Mouse (Mus musculus) cerebellum, postnatal 36 days (tissue): ENCODE data around the gene Tenm3.
A peak's percentile ranks its signal among the peaks of the same experiment; 100 is the strongest.

ENCODE experiments used
- DNase-seq, 2 experiments: peaks; one replicate each; pipeline ENCODE4 v3.0.0; 2021 to 2022; ENCODE audit warnings: mixed read lengths in 2 of 2

Tenm3 gene

DNA sequence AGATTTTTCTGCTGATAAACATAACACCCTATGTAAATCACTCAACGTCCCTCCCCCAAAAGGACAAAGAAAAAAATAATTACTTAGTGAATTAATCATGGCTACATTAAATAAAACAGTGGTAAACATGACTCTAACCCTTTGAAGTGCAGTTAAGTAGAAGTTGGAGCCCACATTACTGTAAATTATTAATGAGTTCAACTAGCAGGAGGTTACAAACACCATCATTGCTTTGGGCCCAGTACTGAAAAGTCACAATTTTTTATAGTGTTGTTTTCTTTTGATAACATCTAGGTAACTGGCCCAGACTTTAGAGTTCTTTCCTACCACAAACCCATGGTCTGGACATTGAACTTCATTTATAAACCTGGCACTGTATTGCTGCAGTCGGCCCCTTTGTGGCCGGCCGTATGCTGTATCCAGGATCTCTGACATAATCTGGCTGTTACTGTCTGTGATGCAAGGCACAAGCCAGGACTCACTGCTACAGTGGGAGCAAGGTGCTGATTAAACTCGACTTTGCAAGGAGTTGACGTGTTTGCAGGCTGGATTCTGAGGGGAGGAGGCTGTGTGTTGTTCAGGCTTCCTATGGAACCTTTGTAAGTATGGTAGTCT lies 602.7 kb downstream of the Tenm3 start:
- DNase-seq: no peak

GRCm38 (mm10) chr8:48236968-48237367 lies 606.8 kb downstream of the Tenm3 start:
- DNase-seq: no peak

DNA sequence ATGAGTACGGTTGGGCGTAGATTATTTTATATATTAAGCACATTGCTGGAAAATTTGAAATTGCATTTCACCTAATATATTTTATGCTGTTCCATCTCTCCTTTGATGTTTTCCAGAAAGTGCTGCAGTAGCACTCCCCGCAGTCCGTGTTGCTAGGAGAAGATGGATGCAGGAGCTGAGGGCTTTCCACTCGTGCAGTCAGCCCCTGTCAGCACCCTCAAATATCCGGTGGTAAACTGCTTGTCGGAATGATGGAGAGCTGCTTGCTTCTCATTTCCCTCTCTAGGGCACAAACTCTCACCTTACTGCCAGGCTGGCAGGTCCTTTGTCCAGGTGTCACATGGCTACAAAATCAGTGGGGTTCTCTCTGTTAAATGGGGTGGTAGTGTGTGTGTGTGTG lies 610.8 kb downstream of the Tenm3 start:
- DNase-seq: no peak

GRCm38 (mm10) chr8:48231882-48232281 lies 611.9 kb downstream of the Tenm3 start:
- DNase-seq: no peak

- DNase-seq: no peak
These were observed 612.4 kb downstream of the Tenm3 start for GRCm38 (mm10) chr8:48231389-48231788.

DNA sequence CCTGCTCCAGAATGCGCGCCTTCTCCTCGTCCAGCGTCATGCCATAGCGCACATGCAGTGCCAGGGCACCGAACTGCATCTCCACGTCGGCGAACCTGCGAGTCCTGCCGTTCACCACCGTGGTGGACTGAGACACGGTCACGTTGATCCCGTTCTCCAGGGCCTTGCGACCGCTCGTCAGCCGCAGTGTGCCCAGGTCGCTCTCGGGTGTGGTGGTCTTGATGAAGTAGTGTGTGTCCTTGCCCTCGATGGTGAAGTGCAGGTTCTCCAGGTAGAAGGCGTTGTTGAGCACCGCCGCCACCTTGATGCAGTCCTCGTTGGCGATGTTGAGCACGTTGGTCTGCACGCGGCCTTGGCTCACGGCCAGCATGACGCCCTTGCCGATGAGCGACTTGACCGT lies 615.1 kb downstream of the Tenm3 start:
- no peak for DNase-seq

GRCm38 (mm10) chr8:48224753-48225152 lies 619.0 kb downstream of the Tenm3 start:
- no peak for DNase-seq

DNA sequence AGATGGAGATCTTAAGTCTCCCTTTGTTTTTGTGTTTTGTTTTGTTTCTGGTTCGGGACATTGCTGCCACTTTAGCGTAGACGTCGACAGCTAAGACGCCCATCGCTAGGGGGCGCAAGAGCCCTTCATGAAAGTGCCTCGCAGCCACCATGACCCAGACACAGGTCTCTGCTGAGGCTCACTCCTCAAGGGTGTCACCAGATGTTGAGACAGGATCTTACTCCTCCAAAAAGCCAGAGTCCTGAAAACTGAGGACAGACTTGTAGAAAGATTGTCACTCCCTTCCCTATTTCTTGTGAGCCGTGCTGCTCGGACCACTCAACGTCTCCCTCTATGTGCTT lies 621.4 kb downstream of the Tenm3 start:
- peak; percentile 81 to 83 for DNase-seq

DNA sequence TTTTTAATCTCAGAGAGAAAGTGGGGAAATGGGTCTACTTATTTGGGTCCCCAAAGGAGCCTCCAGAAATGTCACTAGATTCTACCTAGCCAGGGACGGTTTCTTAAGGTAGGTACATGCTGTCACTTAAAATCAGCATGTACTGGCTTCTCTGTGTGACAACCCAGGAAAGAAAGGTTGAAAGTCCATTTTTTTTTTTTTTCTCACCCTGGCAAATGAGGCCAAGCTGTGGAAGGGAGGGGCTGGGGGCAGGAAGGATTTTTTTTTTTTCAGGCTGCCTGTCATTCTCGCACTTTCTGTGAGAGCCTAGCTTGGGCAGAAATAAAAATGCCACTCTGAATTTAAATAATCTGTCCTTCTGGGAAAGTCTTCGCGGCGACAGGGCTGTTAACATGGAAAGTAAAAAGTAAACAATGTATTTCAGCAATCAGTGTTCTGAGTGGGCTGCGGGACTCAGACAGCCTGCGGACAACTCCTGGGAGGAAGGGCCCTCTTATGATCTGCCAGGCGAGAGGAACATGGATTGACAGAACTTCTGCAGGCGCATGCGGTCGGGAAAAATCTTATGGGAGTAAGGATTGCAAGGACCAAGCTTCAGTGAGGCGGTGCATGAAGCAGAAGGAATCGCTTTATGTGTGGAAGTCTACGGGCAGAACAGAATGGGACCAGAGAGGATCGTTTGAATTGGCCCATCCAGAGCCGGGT lies 621.9 kb downstream of the Tenm3 start:
- DNase-seq: no peak

DNA sequence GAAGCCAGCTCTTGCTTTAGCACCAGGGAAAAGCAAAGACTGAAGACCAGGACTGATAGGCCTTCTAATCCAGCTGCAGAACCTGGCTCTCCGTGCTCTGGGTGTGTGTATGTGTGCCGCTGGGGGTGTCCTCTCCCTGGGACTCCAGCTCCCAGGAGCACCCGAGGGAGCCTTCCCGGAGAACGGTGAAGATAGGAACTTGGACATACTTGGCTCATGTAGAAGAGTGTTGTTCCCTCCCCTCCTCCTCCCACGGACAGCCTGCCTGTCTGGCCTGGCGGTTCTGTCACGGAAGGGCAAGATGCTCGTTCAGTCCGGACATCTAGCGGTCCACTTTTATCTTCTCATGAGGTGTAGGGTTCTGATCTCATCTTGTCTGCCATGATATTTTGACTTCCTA lies 622.4 kb downstream of the Tenm3 start:
- DNase-seq: no peak

- DNase-seq: no peak
These were observed 623.1 kb downstream of the Tenm3 start for GRCm38 (mm10) chr8:48220529-48221181.

DNA sequence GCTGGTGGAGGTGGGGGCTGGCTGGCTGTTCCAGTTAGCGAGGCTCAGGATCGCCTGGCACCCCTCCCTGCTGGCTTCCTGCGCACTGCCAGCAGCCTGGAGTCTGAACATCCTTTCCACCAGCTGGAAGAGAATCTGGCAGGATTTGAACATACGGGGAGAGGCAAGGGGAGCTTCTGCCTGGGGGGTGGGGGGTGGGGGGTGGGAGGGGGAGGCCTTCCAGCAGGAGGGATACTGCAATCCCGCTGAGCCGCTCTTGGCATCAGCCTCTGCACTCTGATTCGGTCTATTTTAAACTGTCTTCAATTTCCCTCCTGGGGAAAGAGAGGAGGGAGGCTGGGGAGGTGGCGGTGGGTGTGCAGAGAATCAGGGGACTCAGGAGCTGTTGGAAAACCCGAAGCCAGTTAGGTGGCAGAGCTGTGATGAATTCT lies 628.7 kb downstream of the Tenm3 start:
- DNase-seq: peak; percentile 10 to 13

DNA sequence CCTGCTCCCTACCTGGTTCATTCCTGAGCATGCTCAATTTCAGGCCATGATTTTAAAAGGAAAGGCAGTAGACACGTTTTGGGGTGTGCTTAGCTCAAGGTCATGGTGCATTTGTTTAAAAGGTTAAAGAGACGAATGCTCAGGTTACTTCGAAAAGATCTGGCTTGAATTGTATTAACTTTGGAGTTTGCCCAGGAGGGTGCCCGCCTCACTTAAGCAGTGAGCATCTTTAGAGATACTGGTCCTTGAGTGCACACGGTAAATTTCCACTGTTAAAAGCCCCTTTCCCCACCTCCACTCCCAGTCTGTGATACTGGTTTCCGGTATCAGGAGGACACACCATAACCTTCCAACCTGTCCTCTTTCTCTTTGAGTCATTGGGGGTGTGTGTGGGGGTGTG lies 629.4 kb downstream of the Tenm3 start:
- no peak for DNase-seq

GRCm38 (mm10) chr8:48211931-48212330 lies 631.8 kb downstream of the Tenm3 start:
- DNase-seq: no peak

DNA sequence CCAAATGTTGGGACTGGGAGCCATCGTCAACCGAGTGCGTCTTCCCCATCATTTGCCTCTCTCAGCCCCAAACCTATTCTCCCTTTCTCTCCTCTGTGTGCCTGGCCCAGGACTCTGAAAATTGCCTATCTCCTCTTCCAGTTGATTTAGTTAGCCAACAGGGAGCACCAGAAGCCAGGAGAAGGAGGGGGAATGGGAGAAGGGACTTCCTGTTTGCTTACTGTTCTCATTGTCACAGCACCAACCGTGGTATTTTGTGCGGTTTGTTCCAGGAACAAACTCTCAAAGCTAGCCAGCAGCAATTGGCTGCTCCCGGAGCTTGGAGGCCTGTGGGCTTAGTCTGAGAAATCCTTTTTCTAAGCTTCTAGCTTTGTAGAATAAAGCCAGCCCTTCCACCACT lies 636.2 kb downstream of the Tenm3 start:
- DNase-seq: no peak

DNA sequence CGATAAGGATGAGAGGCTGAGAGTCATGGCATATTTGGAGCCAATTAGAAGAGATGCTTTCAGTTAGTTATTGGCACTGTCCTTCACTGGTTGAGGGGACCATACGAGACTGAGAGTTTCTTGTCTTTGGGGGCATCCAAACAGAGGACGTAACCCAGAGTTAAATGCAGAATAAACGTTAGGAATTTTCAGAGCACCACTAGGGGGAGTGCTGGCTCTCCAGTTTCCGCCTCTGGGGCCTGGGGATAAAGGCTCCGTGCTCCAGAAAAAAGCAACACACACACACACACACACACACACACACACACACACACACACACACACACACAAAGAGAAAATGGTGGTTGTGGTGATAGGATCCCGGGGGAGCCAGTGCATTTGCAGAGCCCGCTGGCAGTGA lies 636.8 kb downstream of the Tenm3 start:
- no peak for DNase-seq

DNA sequence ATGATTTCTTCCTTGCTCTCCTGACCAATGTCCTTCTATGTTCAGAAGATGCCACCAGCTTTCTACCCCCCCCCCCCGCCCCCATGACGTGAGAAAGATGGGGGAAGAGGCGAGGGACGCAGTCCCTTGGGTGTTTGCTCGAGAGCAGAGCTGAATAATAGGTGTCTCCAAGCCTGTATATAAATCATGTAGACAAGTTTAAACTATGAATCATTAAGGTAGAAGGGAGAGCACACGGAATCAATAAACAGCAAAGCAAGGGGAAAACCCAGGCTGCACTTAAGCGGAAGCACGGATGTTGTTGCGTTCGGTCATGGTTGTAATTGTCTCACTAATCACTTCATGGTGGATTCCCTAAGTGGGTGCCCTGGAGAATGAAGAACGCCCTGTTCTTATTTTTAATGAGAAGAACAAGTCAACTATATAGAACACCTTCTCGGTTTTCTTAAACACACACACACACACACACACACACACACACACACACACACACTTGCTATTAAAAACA lies 638.9 kb downstream of the Tenm3 start:
- no peak for DNase-seq

- DNase-seq: peak; percentile 17 to 18
These were observed 639.5 kb downstream of the Tenm3 start for GRCm38 (mm10) chr8:48204114-48204837.

GRCm38 (mm10) chr8:48203611-48204010 lies 640.1 kb downstream of the Tenm3 start:
- DNase-seq: no peak

DNA sequence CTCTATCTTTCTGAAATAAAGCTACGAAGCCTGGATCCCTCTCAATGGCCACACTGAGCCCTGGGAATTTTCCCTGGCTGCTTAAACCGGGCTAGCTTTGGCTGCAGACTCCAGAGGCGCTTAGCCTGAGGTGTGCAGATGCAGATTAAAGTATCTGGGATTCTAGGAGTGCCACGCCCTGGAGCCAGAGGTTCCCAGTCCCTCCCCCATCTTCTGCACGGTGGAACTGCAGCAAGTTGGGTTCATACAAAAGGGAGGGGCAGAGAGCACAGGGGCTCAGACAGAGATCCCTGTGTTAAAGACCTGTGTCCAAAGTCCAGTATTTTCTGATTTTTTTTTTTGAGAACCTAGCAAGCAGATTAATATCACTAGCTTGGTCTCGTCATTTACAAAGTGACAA lies 640.6 kb downstream of the Tenm3 start:
- no peak for DNase-seq

DNA sequence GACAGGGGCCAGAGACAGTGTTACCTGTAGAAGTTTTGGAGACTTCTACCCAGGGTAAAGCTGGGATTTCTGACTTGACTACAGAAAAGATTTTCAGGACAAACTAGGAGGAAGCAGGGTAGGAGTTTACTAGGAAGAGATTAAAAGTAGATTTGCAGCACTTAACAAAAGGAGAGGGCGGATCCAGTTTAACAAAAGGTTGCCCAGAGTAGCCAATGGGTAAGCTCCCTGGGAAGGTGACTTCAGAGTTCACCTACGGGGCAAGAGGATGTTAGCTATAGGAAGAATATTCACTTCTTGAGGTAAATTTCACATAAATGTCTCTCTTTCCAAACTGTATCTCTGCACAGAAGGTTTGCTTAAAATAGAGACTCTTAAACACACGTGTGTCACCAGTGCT lies 641.1 kb downstream of the Tenm3 start:
- no peak for DNase-seq

DNA sequence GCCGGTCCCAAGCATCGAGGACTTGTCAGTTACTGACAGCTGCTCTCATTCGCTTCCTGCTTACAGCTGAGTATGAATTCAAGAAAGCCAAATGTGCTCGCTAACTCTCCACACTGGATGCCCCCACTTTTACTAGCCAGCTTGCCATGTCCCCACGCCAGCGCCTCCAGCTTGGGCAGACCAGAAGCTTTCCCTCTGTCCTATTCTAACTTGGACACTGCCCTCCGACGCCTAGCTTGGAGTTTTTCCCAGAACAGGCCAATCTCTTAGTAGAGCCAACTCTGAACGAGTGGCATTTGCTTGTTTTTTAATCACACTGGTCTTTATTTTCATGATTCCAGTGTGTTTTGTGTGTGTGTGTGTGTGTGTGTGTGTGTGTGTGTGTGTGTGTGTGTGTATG lies 644.6 kb downstream of the Tenm3 start:
- no peak for DNase-seq

GRCm38 (mm10) chr8:48195971-48196370 lies 647.8 kb downstream of the Tenm3 start:
- DNase-seq: no peak

DNA sequence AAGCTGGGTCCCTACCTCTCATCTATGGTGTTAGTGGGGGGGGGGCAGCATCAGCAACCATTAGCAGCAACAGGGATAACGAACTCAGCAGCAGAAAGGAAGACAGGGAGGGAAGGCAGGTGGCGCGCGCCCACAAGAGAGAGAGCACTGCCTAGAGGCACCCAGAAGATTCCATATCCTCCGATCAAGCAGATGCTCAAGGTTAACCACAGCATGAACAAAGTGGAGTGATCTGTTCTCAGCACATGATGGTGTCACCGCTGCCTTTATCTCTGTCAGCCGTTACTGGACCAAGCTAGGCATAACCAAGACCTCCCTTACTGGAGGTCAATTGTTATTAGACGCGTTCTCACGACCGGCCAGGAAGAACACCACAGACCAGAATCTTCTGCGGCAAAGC lies 655.2 kb downstream of the Tenm3 start:
- DNase-seq: no peak
